In the genomic region with DNA sequence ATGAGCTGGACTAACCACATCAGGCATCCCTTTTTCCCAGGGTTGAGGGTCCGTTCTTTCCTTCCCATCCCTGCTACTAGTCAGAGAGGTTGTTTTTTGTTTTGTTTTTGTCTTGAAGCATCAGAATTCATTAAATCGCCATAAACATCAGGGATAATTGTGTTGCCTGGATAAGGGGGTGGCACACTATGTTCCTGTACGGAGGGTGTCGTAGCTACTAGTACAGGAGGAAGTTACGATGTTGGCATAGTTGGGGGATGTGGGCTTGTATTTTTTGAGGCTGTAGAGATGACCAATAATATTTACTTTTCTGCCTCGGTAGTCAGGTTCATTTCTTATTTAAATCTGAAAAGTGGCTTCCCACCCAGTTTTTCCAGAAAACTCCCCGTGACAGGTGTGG, we compare ENCODE assay signal across 9 mouse cellular contexts. TPM values are rescaled to one million over a fixed set of nuclear protein-coding genes. Genes with fewer than 3 reads are reported as not detected.
DNase-seq lines count a peak whose midpoint lies in the region; ATAC-seq lines count a peak whose summit lies in the region.
"Had no signal": no experiment of that assay in that cellular context is flagged by ENCODE, and none has a peak within 500 bp of the region (broad histone marks: within the 10 kb centered on the region; RNA-seq: fewer than 3 reads in every experiment).

No protein-coding gene starts in this region.

- WGBS in embryonic facial prominence, embryonic 13.5 days = 6% methylated on average over 7 of the region's 7 CpGs
- WGBS in intestine, embryonic 15.5 days = 8% methylated on average over 7 of the region's 7 CpGs
- 13% methylated on average over 7 of the region's 7 CpGs for WGBS in midbrain, embryonic 11.5 days

- peak overlapping the region; percentile 71; the same call in 1 of the 2 replicates for H3K27ac ChIP-seq in embryonic facial prominence, embryonic 13.5 days
- peak overlapping the region; percentile 52; the same call in 1 of the 2 replicates for H3K27ac ChIP-seq in intestine, embryonic 15.5 days
- H3K27ac ChIP-seq in midbrain, embryonic 11.5 days (ENCODE audit: low read depth, low read length) = no peak overlapping the region

- H3K27me3 ChIP-seq in embryonic facial prominence, embryonic 13.5 days = peaks cover 15% of the 10 kb centered on the region
- H3K27me3 ChIP-seq in intestine, embryonic 15.5 days (replicated peaks) = no peaks in the 10 kb centered on the region
- H3K27me3 ChIP-seq in midbrain, embryonic 11.5 days (ENCODE audit: control insufficient read depth, insufficient read depth, low read length) = peaks cover 38% of the 10 kb centered on the region
- H3K27me3 ChIP-seq: Patski had no signal

- H3K9me3 ChIP-seq in embryonic facial prominence, embryonic 13.5 days = no peaks in the 10 kb centered on the region
- no peaks in the 10 kb centered on the region for H3K9me3 ChIP-seq in intestine, embryonic 15.5 days
- no peaks in the 10 kb centered on the region for H3K9me3 ChIP-seq in midbrain, embryonic 11.5 days (ENCODE audit: control insufficient read depth, low read length)

- DNase-seq in kidney, adult 9 months = peak; percentile 21
- DNase-seq in kidney, adult 8-10 months = no peak
- peak; percentile 88 for DNase-seq in midbrain, embryonic 11.5 days (ENCODE audit: low spot score, missing footprints)
- no peak for DNase-seq in adrenal gland, postnatal 36 days
- no peak for DNase-seq in urinary bladder, adult 2 months (ENCODE audit: low spot score)

- H3K36me3 ChIP-seq in embryonic facial prominence, embryonic 13.5 days = no peaks in the 10 kb centered on the region
- no peaks in the 10 kb centered on the region for H3K36me3 ChIP-seq in intestine, embryonic 15.5 days
- H3K36me3 ChIP-seq in midbrain, embryonic 11.5 days (ENCODE audit: control insufficient read depth, insufficient read depth, low read length) = no peaks in the 10 kb centered on the region

- no peak for ATAC-seq in embryonic facial prominence, embryonic 13.5 days (ENCODE audit: insufficient number of reproducible peaks, insufficient read depth, low FRiP score, low TSS enrichment, low read depth)
- ATAC-seq in intestine, embryonic 15.5 days = no peak
- ATAC-seq in midbrain, embryonic 11.5 days (ENCODE audit: low FRiP score) = no peak
- no peak for ATAC-seq in frontal cortex, adult (ENCODE audit: low TSS enrichment)

- peak overlapping the region; percentile 88 for H3K4me2 ChIP-seq in embryonic facial prominence, embryonic 13.5 days
- peak overlapping the region; percentile 90 for H3K4me2 ChIP-seq in intestine, embryonic 15.5 days (replicated peaks)
- peak overlapping the region; percentile 93 for H3K4me2 ChIP-seq in midbrain, embryonic 11.5 days

- H3K4me1 ChIP-seq in embryonic facial prominence, embryonic 13.5 days = peaks cover 17% of the 10 kb centered on the region
- peaks cover 21% of the 10 kb centered on the region for H3K4me1 ChIP-seq in intestine, embryonic 15.5 days (replicated peaks)
- peaks cover 5% of the 10 kb centered on the region; the same call in 1 of the 2 replicates for H3K4me1 ChIP-seq in midbrain, embryonic 11.5 days (ENCODE audit: control insufficient read depth, insufficient read depth, low read length)

- H3K9ac ChIP-seq in embryonic facial prominence, embryonic 13.5 days = peak overlapping the region; percentile 87
- peak overlapping the region; percentile 75 for H3K9ac ChIP-seq in intestine, embryonic 15.5 days
- H3K9ac ChIP-seq in midbrain, embryonic 11.5 days (ENCODE audit: low read length) = peak overlapping the region; percentile 69

- H3K4me3 ChIP-seq in embryonic facial prominence, embryonic 13.5 days = peak overlapping the region; percentile 75
- peak overlapping the region; percentile 67 for H3K4me3 ChIP-seq in intestine, embryonic 15.5 days (replicated peaks)
- peak overlapping the region; percentile 51 for H3K4me3 ChIP-seq in midbrain, embryonic 11.5 days (ENCODE audit: low read depth, low read length)

RNA-seq across cellular contexts. Expression of a gene that starts 1.4 kb away (rescaled TPM):
- 16.3 and 16.8 TPM in 2 replicates for polyA plus RNA-seq in embryonic facial prominence, embryonic 13.5 days (2015; fragmentation: Nextera tagmentation; extraction: Ambion mirVana)
- 7.1 and 7.4 TPM in 2 replicates for polyA plus RNA-seq in intestine, embryonic 15.5 days (2015; fragmentation: Nextera tagmentation; extraction: Ambion mirVana)
- 5.4 and 5.7 TPM in 2 replicates for polyA plus RNA-seq in midbrain, embryonic 11.5 days (2014; fragmentation: Nextera tagmentation; extraction: Ambion mirVana)
- 10 to 100 TPM; 16.2 to 20.2 TPM for total RNA-seq in adrenal gland, postnatal 36 days (2021)
- 65.5 and 71.0 TPM in 2 replicates for polyA plus RNA-seq in urinary bladder, adult 2 months (2012; rRNA removed)

RNA-seq across cellular contexts. Expression of a gene that starts 4.5 kb away (rescaled TPM):
- 43.2 and 47.9 TPM in 2 replicates for polyA plus RNA-seq in embryonic facial prominence, embryonic 13.5 days (2015; fragmentation: Nextera tagmentation; extraction: Ambion mirVana)
- polyA plus RNA-seq in intestine, embryonic 15.5 days (2015; fragmentation: Nextera tagmentation; extraction: Ambion mirVana) = 32.9 and 34.1 TPM in 2 replicates
- 43.5 and 48.1 TPM in 2 replicates for polyA plus RNA-seq in midbrain, embryonic 11.5 days (2014; fragmentation: Nextera tagmentation; extraction: Ambion mirVana)
- 10 to 100 TPM; 20.8 to 21.9 TPM for total RNA-seq in adrenal gland, postnatal 36 days (2021)
- 32.9 and 36.9 TPM in 2 replicates for polyA plus RNA-seq in urinary bladder, adult 2 months (2012; rRNA removed)

RNA-seq across cellular contexts. Expression of a gene that starts 38.4 kb away (rescaled TPM):
- polyA plus RNA-seq in embryonic facial prominence, embryonic 13.5 days (2015; fragmentation: Nextera tagmentation; extraction: Ambion mirVana) = 120 and 127 TPM in 2 replicates
- polyA plus RNA-seq in intestine, embryonic 15.5 days (2015; fragmentation: Nextera tagmentation; extraction: Ambion mirVana) = 72.7 and 80.9 TPM in 2 replicates
- 98.9 and 99.1 TPM in 2 replicates for polyA plus RNA-seq in midbrain, embryonic 11.5 days (2014; fragmentation: Nextera tagmentation; extraction: Ambion mirVana)
- 10 to 100 TPM; 17.4 to 19.7 TPM for total RNA-seq in adrenal gland, postnatal 36 days (2021)
- polyA plus RNA-seq in urinary bladder, adult 2 months (2012; rRNA removed) = 23.6 and 32.4 TPM in 2 replicates

RNA-seq across cellular contexts. Expression of a gene that starts 39.2 kb away (rescaled TPM):
- 8.2 and 8.3 TPM in 2 replicates for polyA plus RNA-seq in embryonic facial prominence, embryonic 13.5 days (2015; fragmentation: Nextera tagmentation; extraction: Ambion mirVana)
- 1.0 and 1.1 TPM in 2 replicates for polyA plus RNA-seq in intestine, embryonic 15.5 days (2015; fragmentation: Nextera tagmentation; extraction: Ambion mirVana)
- polyA plus RNA-seq in midbrain, embryonic 11.5 days (2014; fragmentation: Nextera tagmentation; extraction: Ambion mirVana) = 2.2 and 3.1 TPM in 2 replicates
- total RNA-seq in adrenal gland, postnatal 36 days (2021) = 1 to 10 TPM in 1 of 2 experiments, under 1 TPM in 1; 0.82 to 1.4 TPM
- polyA plus RNA-seq in urinary bladder, adult 2 months (2012; rRNA removed) = 0.72 and 0.95 TPM in 2 replicates

RNA-seq across cellular contexts. Expression of a gene that starts 47.2 kb away (rescaled TPM):
- polyA plus RNA-seq in embryonic facial prominence, embryonic 13.5 days (2015; fragmentation: Nextera tagmentation; extraction: Ambion mirVana) = 82.6 and 84.1 TPM in 2 replicates
- polyA plus RNA-seq in intestine, embryonic 15.5 days (2015; fragmentation: Nextera tagmentation; extraction: Ambion mirVana) = 59.0 and 60.5 TPM in 2 replicates
- polyA plus RNA-seq in midbrain, embryonic 11.5 days (2014; fragmentation: Nextera tagmentation; extraction: Ambion mirVana) = 80.1 and 82.6 TPM in 2 replicates
- total RNA-seq in adrenal gland, postnatal 36 days (2021) = 100 to 1,000 TPM; 111 to 125 TPM
- polyA plus RNA-seq in urinary bladder, adult 2 months (2012; rRNA removed) = 101 and 107 TPM in 2 replicates

Comparison
In these comparisons a context has a peak if more than half of its experiments do, and no peak if none do; other contexts are left out.
1. DNase-seq: peak in kidney, adult 9 months (single experiment) and midbrain, embryonic 11.5 days (single experiment); none in kidney, adult 8-10 months (0 of 2), adrenal gland, postnatal 36 days (0 of 2) and urinary bladder, adult 2 months (single experiment).
2. Peak in every context shown above with its lines, with median percentiles within 50 percentile points of each other: H3K4me2 ChIP-seq, H3K4me3 ChIP-seq and H3K9ac ChIP-seq.